Mouse (Mus musculus) embryonic facial prominence, embryonic 13.5 days (tissue): ENCODE results near the gene Olfr877. TPM values are rescaled to one million over a fixed set of nuclear protein-coding genes. Genes with fewer than 3 reads are reported as not detected.

Source experiments
- ATAC-seq: fragments of 200-750 bp; cut with Nextera tagmentation; 2 replicates; pipeline ENCODE4 v1.8.0; 2017; ENCODE audit warnings: low read depth; ENCODE audit not compliant: insufficient number of reproducible peaks, insufficient read depth, low FRiP score, low TSS enrichment
- H3K27ac ChIP-seq: fragments of 300-500 bp; sonication (generic); 2 replicates; pipeline ENCODE4 v1.5.1; 2015; ENCODE audit warnings: moderate library complexity, mild to moderate bottlenecking, inconsistent platforms
- H3K27me3 ChIP-seq: fragments of 300-500 bp; sonication (generic); 2 replicates; pipeline ENCODE4 v1.6.1; 2015; ENCODE audit warnings: mild to moderate bottlenecking, inconsistent platforms
- H3K36me3 ChIP-seq: fragments of 300-500 bp; sonication (generic); 2 replicates; pipeline ENCODE4 v1.6.1; 2015; ENCODE audit warnings: mild to moderate bottlenecking, inconsistent platforms
- H3K4me1 ChIP-seq: fragments of 300-500 bp; sonication (generic); 2 replicates; pipeline ENCODE4 v1.6.1; 2015; ENCODE audit warnings: inconsistent platforms
- H3K4me2 ChIP-seq: fragments of 300-500 bp; sonication (generic); 2 replicates; pipeline ENCODE4 v1.6.1; 2015; ENCODE audit warnings: moderate library complexity, mild to moderate bottlenecking, inconsistent platforms
- H3K4me3 ChIP-seq: fragments of 300-500 bp; sonication (generic); 2 replicates; pipeline ENCODE4 v1.5.1; 2015; ENCODE audit warnings: mild to moderate bottlenecking, inconsistent platforms
- H3K9ac ChIP-seq: fragments of 300-500 bp; sonication (generic); 2 replicates; pipeline ENCODE4 v1.6.1; 2015; ENCODE audit warnings: mild to moderate bottlenecking, inconsistent platforms
- H3K9me3 ChIP-seq: fragments of 300-500 bp; sonication (generic); 2 replicates; pipeline ENCODE4 v1.6.1; 2016; ENCODE audit warnings: inconsistent platforms
- WGBS: fragments of 180-500 bp; shearing (Covaris S2); methylation state at CpG from one replicate; pipeline ENCODE4 v1.1.7; 2015; ENCODE audit warnings: mixed read lengths; 5-methylcytosine and 5-hydroxymethylcytosine counted together
- polyA plus RNA-seq: library from polyadenylated mRNA; unstranded; fragments of >200 nt; fragmentation: Nextera tagmentation; extraction: Ambion mirVana; gene quantifications from 2 replicates; pipeline ENCODE4 v1.2.1, GENCODE M21; 2015

Olfr877 gene
- not detected in 2 replicates for polyA plus RNA-seq

- no peaks in the 10 kb centered on the region for H3K36me3 ChIP-seq
- H3K9me3 ChIP-seq, result no peaks in the 10 kb centered on the region
- WGBS, result 82% methylated on average over 4 of the region's 4 CpGs
- H3K4me2 ChIP-seq, result no peak within 1 kb of the TSS
- no peak within 1 kb of the TSS for H3K9ac ChIP-seq
- no peak within 1 kb of the TSS for H3K4me3 ChIP-seq
- H3K4me1 ChIP-seq, result no peaks in the 10 kb centered on the region
- no peak within 1 kb of the TSS for H3K27ac ChIP-seq
- no peaks in the 10 kb centered on the region for H3K27me3 ChIP-seq
- no peak for ATAC-seq
These were observed at the start of gene Olfr877 for GRCm38 (mm10) chr9:37853969-37854368. TSS of gene Olfr877 (plus strand) at chr9:37854269.

GRCm38 (mm10) chr9:37807235-37807634 is 46.8 kb upstream of the Olfr877 start:
- no peaks in the 10 kb centered on the region for H3K27me3 ChIP-seq
- H3K4me2 ChIP-seq, result no peak overlapping the region
- no peaks in the 10 kb centered on the region for H3K4me1 ChIP-seq
- H3K27ac ChIP-seq, result no peak overlapping the region
- no peak overlapping the region for H3K9ac ChIP-seq
- H3K36me3 ChIP-seq, result no peaks in the 10 kb centered on the region
- H3K9me3 ChIP-seq, result no peaks in the 10 kb centered on the region
- no peak for ATAC-seq
- no peak overlapping the region for H3K4me3 ChIP-seq

DNA sequence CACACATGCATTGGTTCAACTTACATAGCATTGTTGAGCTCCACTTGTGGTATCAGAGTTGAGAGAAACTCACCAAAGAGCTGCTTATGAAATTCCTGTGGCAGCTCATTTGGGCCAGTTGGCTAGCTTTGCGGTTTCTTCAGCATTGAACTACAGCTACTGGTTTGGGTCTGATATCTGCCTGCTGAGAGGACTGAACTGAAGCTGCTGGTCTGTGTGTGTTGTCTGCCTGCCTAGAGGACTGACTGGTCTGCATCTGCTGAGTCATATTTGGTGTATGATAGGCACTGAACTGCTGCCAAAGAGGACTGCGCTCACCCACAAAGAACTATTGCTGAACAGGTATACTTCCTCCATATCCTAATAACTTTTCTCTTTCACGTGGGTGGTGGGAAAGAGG is 45.6 kb upstream of the Olfr877 start:
- 86% methylated on average over 3 of the region's 3 CpGs for WGBS
- H3K27me3 ChIP-seq, result no peaks in the 10 kb centered on the region
- no peak for ATAC-seq
- H3K36me3 ChIP-seq, result no peaks in the 10 kb centered on the region
- H3K9me3 ChIP-seq, result no peaks in the 10 kb centered on the region
- H3K4me2 ChIP-seq, result no peak overlapping the region
- no peak overlapping the region for H3K27ac ChIP-seq
- H3K4me3 ChIP-seq, result no peak overlapping the region
- H3K4me1 ChIP-seq, result no peaks in the 10 kb centered on the region
- H3K9ac ChIP-seq, result no peak overlapping the region

DNA sequence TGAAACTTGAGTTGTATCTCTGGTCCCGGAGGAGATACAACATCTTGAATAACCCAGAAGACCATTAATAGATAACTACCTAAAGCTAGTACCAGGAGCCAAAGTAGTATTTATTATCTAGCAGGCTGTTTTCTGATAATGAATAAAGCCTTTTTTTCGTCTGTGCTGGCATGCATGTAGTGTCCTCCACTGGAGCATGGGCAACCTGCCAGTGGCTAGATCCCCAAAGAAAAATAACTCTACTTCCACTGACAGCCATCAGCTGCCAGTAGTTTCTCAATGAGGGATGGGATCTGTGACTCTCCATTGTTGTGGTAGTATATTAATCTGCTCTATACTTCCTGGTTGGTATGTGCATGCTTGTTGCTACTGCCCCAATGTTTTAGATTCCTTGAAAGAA is 45.1 kb upstream of the Olfr877 start:
- Histone ChIP-seq H3K4me3 (no peak overlapping the region), H3K27ac (no peak overlapping the region), H3K9ac (no peak overlapping the region), H3K36me3 (no peaks in the 10 kb centered on the region), H3K4me1 (no peaks in the 10 kb centered on the region), H3K27me3 (no peaks in the 10 kb centered on the region), H3K4me2 (no peak overlapping the region), H3K9me3 (no peaks in the 10 kb centered on the region)
- 85% methylated on average over 2 of the region's 2 CpGs for WGBS
- ATAC-seq, result no peak

DNA sequence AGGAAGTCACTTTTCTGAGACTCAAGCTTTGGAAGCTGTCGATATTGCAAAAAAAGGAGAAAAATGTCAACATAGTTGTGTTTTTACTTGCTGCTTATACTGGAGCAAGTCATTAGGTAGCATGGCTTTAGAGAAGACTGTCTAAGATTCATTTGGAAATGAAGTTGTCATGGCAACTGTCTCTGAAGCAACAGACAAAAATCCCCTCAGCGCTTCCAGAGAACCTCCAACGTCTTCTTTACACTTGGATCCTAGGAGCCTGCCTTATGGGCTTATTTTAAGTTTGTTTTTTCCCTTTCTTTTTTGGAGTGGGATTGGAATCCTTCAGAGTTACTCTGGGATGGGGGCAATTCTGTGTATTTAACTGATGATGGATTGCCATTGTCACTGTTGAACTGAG is 39.4 kb upstream of the Olfr877 start:
- no peaks in the 10 kb centered on the region for H3K9me3 ChIP-seq
- H3K4me1 ChIP-seq, result no peaks in the 10 kb centered on the region; the same call in 1 of the 2 replicates
- H3K9ac ChIP-seq, result no peak overlapping the region
- no peak overlapping the region for H3K27ac ChIP-seq
- no peak for ATAC-seq
- no peaks in the 10 kb centered on the region for H3K27me3 ChIP-seq
- WGBS, result 79% methylated on average over 3 of the region's 3 CpGs
- H3K4me3 ChIP-seq, result no peak overlapping the region
- no peak overlapping the region for H3K4me2 ChIP-seq
- H3K36me3 ChIP-seq, result no peaks in the 10 kb centered on the region

GRCm38 (mm10) chr9:37829881-37830280 is 24.2 kb upstream of the Olfr877 start:
- no peak overlapping the region for H3K4me3 ChIP-seq
- no peak for ATAC-seq
- no peak overlapping the region for H3K4me2 ChIP-seq
- no peaks in the 10 kb centered on the region for H3K9me3 ChIP-seq
- H3K9ac ChIP-seq, result no peak overlapping the region
- no peaks in the 10 kb centered on the region for H3K4me1 ChIP-seq
- H3K27me3 ChIP-seq, result no peaks in the 10 kb centered on the region
- H3K27ac ChIP-seq, result no peak overlapping the region
- no peaks in the 10 kb centered on the region for H3K36me3 ChIP-seq

DNA sequence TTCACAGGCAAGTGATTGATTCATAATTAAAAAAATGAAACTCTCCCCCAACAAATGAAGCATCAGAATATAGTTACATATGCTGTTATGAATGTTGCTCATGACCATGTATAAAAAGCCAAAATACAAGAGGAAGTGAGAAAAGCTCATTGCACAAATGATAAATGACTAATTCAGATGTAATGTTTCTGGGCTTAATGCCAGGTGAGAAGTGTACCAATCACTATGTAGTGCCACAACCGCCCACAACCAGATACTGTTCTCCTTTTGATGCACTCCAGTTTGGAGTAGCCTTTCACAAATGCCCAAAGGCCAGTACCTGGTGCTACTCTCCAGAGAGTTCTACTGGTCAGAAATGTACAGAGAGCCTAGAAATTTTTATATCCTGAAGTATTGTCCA is 20.7 kb upstream of the Olfr877 start:
- 86% methylated on average over 1 of the region's 1 CpGs for WGBS
- Histone ChIP-seq H3K9me3 (no peaks in the 10 kb centered on the region), H3K27ac (no peak overlapping the region), H3K36me3 (no peaks in the 10 kb centered on the region), H3K9ac (no peak overlapping the region), H3K4me1 (no peaks in the 10 kb centered on the region), H3K4me2 (no peak overlapping the region), H3K4me3 (no peak overlapping the region), H3K27me3 (no peaks in the 10 kb centered on the region)
- ATAC-seq, result no peak

DNA sequence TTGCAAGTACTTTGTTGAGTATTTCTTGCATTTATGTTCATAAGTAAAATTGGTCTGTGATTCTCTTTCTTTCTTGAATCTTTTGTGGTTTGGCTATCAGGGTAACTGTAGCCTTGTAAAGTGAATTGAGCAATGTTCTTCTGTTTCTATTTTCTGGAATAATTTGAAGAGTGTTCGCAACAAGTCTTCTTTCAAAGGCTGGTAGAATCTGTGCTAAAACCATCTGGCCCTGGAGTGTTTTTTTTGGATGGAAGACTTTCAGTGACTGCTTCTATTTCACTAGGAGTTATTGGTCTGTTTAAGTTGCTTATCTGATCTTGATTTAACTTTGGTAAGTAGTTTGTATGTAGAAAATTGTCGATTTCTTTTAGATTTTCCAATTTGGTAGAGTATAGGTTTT is 4.8 kb upstream of the Olfr877 start:
- no peak overlapping the region for H3K4me2 ChIP-seq
- no peak for ATAC-seq
- H3K9me3 ChIP-seq, result no peaks in the 10 kb centered on the region
- no peak overlapping the region for H3K9ac ChIP-seq
- H3K4me3 ChIP-seq, result no peak overlapping the region
- H3K27me3 ChIP-seq, result no peaks in the 10 kb centered on the region
- H3K27ac ChIP-seq, result no peak overlapping the region
- WGBS, result 77% methylated on average over 2 of the region's 2 CpGs
- H3K4me1 ChIP-seq, result no peaks in the 10 kb centered on the region
- no peaks in the 10 kb centered on the region for H3K36me3 ChIP-seq

- H3K27me3 ChIP-seq, result no peaks in the 10 kb centered on the region
- H3K4me1 ChIP-seq, result no peaks in the 10 kb centered on the region
- H3K27ac ChIP-seq, result no peak overlapping the region
- H3K36me3 ChIP-seq, result no peaks in the 10 kb centered on the region
- no peak for ATAC-seq
- no peaks in the 10 kb centered on the region for H3K9me3 ChIP-seq
- H3K4me3 ChIP-seq, result no peak overlapping the region
- H3K4me2 ChIP-seq, result no peak overlapping the region
- H3K9ac ChIP-seq, result no peak overlapping the region
- WGBS, result 82% methylated on average over 1 of the region's 1 CpGs
These were observed 9.3 kb downstream of the Olfr877 start for GRCm38 (mm10) chr9:37863325-37863724.

DNA sequence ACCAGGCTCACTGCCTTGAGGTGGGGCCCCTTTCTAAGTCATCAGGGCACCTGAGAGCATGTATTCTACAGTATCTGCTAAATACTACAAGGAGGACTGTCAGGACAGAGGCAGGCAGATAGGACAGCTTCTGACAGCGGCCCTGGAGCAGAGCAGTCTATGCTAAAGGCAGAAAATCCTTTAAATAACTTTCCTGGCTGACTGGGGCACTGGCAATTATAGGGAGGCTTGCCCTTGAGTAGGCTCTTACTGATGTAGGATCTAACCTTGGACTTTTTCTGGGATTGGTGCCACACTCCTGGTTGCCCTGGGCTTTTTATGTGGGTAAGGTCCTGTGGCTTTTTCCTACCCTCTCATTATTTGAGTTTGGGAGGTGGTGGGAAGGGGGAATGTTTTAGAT is 16.2 kb downstream of the Olfr877 start:
- no peaks in the 10 kb centered on the region for H3K9me3 ChIP-seq
- H3K27ac ChIP-seq, result no peak overlapping the region
- no peak for ATAC-seq
- H3K9ac ChIP-seq, result no peak overlapping the region
- H3K4me3 ChIP-seq, result no peak overlapping the region
- WGBS, result 48% methylated on average over 1 of the region's 1 CpGs
- H3K4me1 ChIP-seq, result no peaks in the 10 kb centered on the region
- H3K27me3 ChIP-seq, result no peaks in the 10 kb centered on the region
- no peak overlapping the region for H3K4me2 ChIP-seq
- H3K36me3 ChIP-seq, result no peaks in the 10 kb centered on the region

DNA sequence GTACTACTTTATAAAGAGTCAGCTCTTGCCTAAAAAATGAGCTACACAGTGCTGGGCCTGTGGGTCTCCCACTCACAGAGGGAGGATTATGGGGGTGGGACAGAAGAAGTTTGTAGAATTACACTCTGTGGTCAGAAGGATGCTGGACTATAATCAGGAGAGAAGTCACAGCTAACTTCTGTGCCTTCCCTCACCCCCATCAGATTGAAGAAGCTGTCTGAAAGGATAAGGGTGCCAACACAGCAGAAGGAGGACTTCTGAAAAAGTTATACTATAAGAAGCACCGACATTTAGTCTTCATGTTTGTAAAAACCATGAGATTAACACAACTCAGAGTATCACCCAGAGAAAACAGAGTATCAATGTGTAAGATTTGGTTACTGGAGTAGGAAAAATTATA is 17.0 kb downstream of the Olfr877 start:
- no peaks in the 10 kb centered on the region for H3K27me3 ChIP-seq
- H3K36me3 ChIP-seq, result no peaks in the 10 kb centered on the region
- H3K27ac ChIP-seq, result no peak overlapping the region
- no peak overlapping the region for H3K4me2 ChIP-seq
- WGBS, result 75% methylated on average over 1 of the region's 1 CpGs
- no peak for ATAC-seq
- H3K4me1 ChIP-seq, result no peaks in the 10 kb centered on the region
- H3K4me3 ChIP-seq, result no peak overlapping the region
- H3K9me3 ChIP-seq, result no peaks in the 10 kb centered on the region
- H3K9ac ChIP-seq, result no peak overlapping the region

- Histone ChIP-seq H3K4me3 (no peak overlapping the region), H3K4me2 (no peak overlapping the region), H3K9ac (no peak overlapping the region), H3K36me3 (no peaks in the 10 kb centered on the region), H3K27ac (no peak overlapping the region), H3K27me3 (no peaks in the 10 kb centered on the region), H3K9me3 (no peaks in the 10 kb centered on the region), H3K4me1 (no peaks in the 10 kb centered on the region)
- ATAC-seq, result no peak
- WGBS, result 57% methylated on average over 1 of the region's 1 CpGs
These were observed 17.5 kb downstream of the Olfr877 start for GRCm38 (mm10) chr9:37871536-37871935.

GRCm38 (mm10) chr9:37890960-37891359 is 36.9 kb downstream of the Olfr877 start:
- Histone ChIP-seq H3K27ac (no peak overlapping the region), H3K9ac (no peak overlapping the region), H3K4me2 (no peak overlapping the region), H3K36me3 (no peaks in the 10 kb centered on the region), H3K4me1 (no peaks in the 10 kb centered on the region), H3K4me3 (no peak overlapping the region), H3K27me3 (no peaks in the 10 kb centered on the region), H3K9me3 (no peaks in the 10 kb centered on the region)
- no peak for ATAC-seq
- WGBS, result 33% methylated on average over 2 of the region's 2 CpGs
